Mouse (Mus musculus): ENCODE results near the gene Kirrel. TPM values are rescaled to one million over a fixed set of nuclear protein-coding genes. Genes with fewer than 3 reads are reported as not detected.

Gene Kirrel
- total and polyA plus RNA-seq, 3 experiments, result not detected

DNA sequence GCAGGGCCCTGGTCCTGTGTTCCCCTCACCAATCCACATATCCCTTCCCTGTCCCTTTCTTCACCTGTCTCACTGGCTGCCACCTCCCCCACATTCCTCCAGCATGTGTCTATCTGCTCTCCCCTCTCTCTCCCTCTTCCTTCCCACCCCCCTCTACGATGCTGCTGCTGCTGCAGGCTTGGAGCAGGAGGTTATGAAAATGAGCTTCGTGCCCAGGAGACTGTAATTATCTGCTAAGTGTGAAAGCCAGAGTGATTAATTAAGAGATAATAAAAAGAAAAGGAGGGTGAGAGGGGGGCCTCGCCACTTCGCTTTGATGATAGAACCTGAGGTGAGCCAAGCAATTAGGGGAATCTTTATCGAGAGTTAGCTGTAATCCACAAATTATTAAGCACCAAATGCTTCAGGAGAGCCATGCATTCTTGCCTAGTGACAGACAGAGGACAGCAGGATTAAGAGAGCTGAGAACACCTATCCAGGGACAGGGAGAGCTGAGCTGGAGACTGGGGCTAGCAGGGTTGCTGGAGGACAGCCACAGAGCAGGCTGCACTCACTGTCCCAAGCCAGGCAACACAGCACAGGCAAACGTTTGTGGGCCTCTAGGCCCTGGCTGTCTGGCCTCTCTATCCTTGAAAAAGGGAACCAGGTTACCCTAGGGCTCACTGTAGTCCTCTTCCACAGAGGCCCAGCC lies 13.6 kb downstream of the Kirrel start:
- Histone ChIP-seq H3K4me1 (ENCODE audit: control insufficient read depth in 1 of 2, insufficient read depth in 2 of 2) (peaks cover 13 to 43% of the 10 kb centered on the region in 2 experiments), H3K9me3 (replicated peaks; ENCODE audit: low read length) (no peaks in the 10 kb centered on the region), H3K4me2 (ENCODE audit: insufficient read depth, low read depth, poor library complexity, severe bottlenecking) (no peak overlapping the region), H3K79me2 (replicated peaks; ENCODE audit: control insufficient read depth, extremely low read depth, insufficient read depth, poor library complexity, severe bottlenecking) (no peaks in the 10 kb centered on the region), H3K4me3 (replicated peaks in 1 of 3; ENCODE audit: low read depth in 2 of 3, low read length in 2 of 3, poor library complexity in 1 of 3) (no peak overlapping the region), H3K27ac (ENCODE audit: insufficient read depth, low read depth) (no peak overlapping the region), H3K9ac (ENCODE audit: insufficient read depth, low read depth) (no peak overlapping the region), H3K36me3 (replicated peaks in 1 of 2; ENCODE audit: control insufficient read depth in 1 of 2, insufficient read depth in 1 of 2, low read length in 1 of 2) (no peaks in the 10 kb centered on the region), H3K27me3 (replicated peaks) (peaks cover 49% of the 10 kb centered on the region)
- TF ChIP-seq ETS1 (conservative IDR thresholded peaks at IDR 0.05; ENCODE audit: low read depth, low read length) (no peak), UBTF (IDR thresholded peaks at IDR 0.05; ENCODE audit: low read depth, low read length) (no peak)
- dilution Hi-C loops (cut with MboI; ENCODE audit: extremely low pct_ligation_motif_present, extremely low pct_unique_long_range_greater_than_20kb, low sequenced_read_pairs), result no loop called here
- no peak for DNase-seq (ENCODE audit: extremely low read depth)
- in situ Hi-C loops (cut with MboI; ENCODE audit: low pct_ligation_motif_present, low pct_unique_long_range_greater_than_20kb, low sequenced_read_pairs), result no loop called here

GRCm38 (mm10) chr3:87159190-87159589 lies 15.4 kb downstream of the Kirrel start:
- Histone ChIP-seq H3K9me3 (replicated peaks; ENCODE audit: low read length) (no peaks in the 10 kb centered on the region), H3K4me3 (replicated peaks in 1 of 3; ENCODE audit: low read depth in 2 of 3, low read length in 2 of 3, poor library complexity in 1 of 3) (no peak overlapping the region), H3K4me2 (ENCODE audit: insufficient read depth, low read depth, poor library complexity, severe bottlenecking) (no peak overlapping the region), H3K9ac (ENCODE audit: insufficient read depth, low read depth) (no peak overlapping the region), H3K27me3 (replicated peaks) (peaks cover 44% of the 10 kb centered on the region), H3K36me3 (replicated peaks in 1 of 2; ENCODE audit: control insufficient read depth in 1 of 2, insufficient read depth in 1 of 2, low read length in 1 of 2) (no peaks in the 10 kb centered on the region), H3K79me2 (replicated peaks; ENCODE audit: control insufficient read depth, extremely low read depth, insufficient read depth, poor library complexity, severe bottlenecking) (no peaks in the 10 kb centered on the region), H3K4me1 (ENCODE audit: control insufficient read depth in 1 of 2, insufficient read depth in 2 of 2) (peaks cover 9 to 32% of the 10 kb centered on the region in 2 experiments), H3K27ac (ENCODE audit: insufficient read depth, low read depth) (no peak overlapping the region)
- DNase-seq (ENCODE audit: extremely low read depth), result no peak
- TF ChIP-seq HCFC1 (IDR thresholded peaks at IDR 0.05; ENCODE audit: low read depth, low read length) (no peak), MYC (IDR thresholded peaks at IDR 0.05; ENCODE audit: low read depth, low read length) (no peak)
- dilution Hi-C loops (cut with MboI; ENCODE audit: extremely low pct_ligation_motif_present, extremely low pct_unique_long_range_greater_than_20kb, low sequenced_read_pairs) (no loop called here), in situ Hi-C loops (cut with MboI; ENCODE audit: low pct_ligation_motif_present, low pct_unique_long_range_greater_than_20kb, low sequenced_read_pairs) (no loop called here)

- no peak overlapping the region for H3K9ac ChIP-seq (ENCODE audit: insufficient read depth, low read depth)
- H3K79me2 ChIP-seq (replicated peaks; ENCODE audit: control insufficient read depth, extremely low read depth, insufficient read depth, poor library complexity, severe bottlenecking), result no peaks in the 10 kb centered on the region
- dilution Hi-C loops (cut with MboI; ENCODE audit: extremely low pct_ligation_motif_present, extremely low pct_unique_long_range_greater_than_20kb, low sequenced_read_pairs), result no loop called here
- TF ChIP-seq TBP (conservative IDR thresholded peaks at IDR 0.05; ENCODE audit: low read depth, low read length) (no peak), E2F4 (IDR thresholded peaks at IDR 0.05; ENCODE audit: insufficient replicate concordance, low read depth, low read length) (no peak), MAZ (IDR thresholded peaks at IDR 0.05; ENCODE audit: low read depth, low read length) (no peak), ELF1 (IDR thresholded peaks at IDR 0.05; ENCODE audit: low read depth, low read length) (no peak), ZC3H11A (IDR thresholded peaks at IDR 0.05; ENCODE audit: low read depth, low read length) (no peak), CHD2 (IDR thresholded peaks at IDR 0.05; ENCODE audit: low read length) (no peak), ZKSCAN1 (IDR thresholded peaks at IDR 0.05; ENCODE audit: borderline replicate concordance, low read depth, low read length) (no peak), POLR2AphosphoS2 (IDR thresholded peaks at IDR 0.05; ENCODE audit: low read depth, low read length) (no peak), IRF4 (IDR thresholded peaks at IDR 0.05; ENCODE audit: low read depth, low read length) (no peak), SMC3 (IDR thresholded peaks at IDR 0.05; ENCODE audit: low read depth, low read length) (no peak), MYC (IDR thresholded peaks at IDR 0.05; ENCODE audit: low read depth, low read length) (no peak), POLR2A (IDR thresholded peaks at IDR 0.05; ENCODE audit: low read depth, low read length) (no peak), MAX (IDR thresholded peaks at IDR 0.05; ENCODE audit: low read length) (no peak), ZNF384 (IDR thresholded peaks at IDR 0.05; ENCODE audit: low read depth, low read length) (no peak)
- DNase-seq (ENCODE audit: extremely low read depth), result no peak
- in situ Hi-C loops (cut with MboI; ENCODE audit: low pct_ligation_motif_present, low pct_unique_long_range_greater_than_20kb, low sequenced_read_pairs), result no loop called here
- H3K27me3 ChIP-seq (replicated peaks), result peaks cover 52% of the 10 kb centered on the region
- H3K4me3 ChIP-seq (replicated peaks in 1 of 3; ENCODE audit: low read depth in 2 of 3, low read length in 2 of 3, poor library complexity in 1 of 3), result no peak overlapping the region
- H3K36me3 ChIP-seq (replicated peaks in 1 of 2; ENCODE audit: control insufficient read depth in 1 of 2, insufficient read depth in 1 of 2, low read length in 1 of 2), result no peaks in the 10 kb centered on the region
- no peak overlapping the region for H3K4me2 ChIP-seq (ENCODE audit: insufficient read depth, low read depth, poor library complexity, severe bottlenecking)
- no peak overlapping the region for H3K27ac ChIP-seq (ENCODE audit: insufficient read depth, low read depth)
- peaks cover 0 to 18% of the 10 kb centered on the region in 2 experiments; a peak in 3 of 4 replicates for H3K4me1 ChIP-seq (ENCODE audit: control insufficient read depth in 1 of 2, insufficient read depth in 2 of 2)
- no peaks in the 10 kb centered on the region for H3K9me3 ChIP-seq (replicated peaks; ENCODE audit: low read length)
Measured at GRCm38 (mm10) chr3:87157767-87158291, 16.7 kb downstream of the Kirrel start.
